ENCODE assay signal across 10 mouse cellular contexts in the genomic region with DNA sequence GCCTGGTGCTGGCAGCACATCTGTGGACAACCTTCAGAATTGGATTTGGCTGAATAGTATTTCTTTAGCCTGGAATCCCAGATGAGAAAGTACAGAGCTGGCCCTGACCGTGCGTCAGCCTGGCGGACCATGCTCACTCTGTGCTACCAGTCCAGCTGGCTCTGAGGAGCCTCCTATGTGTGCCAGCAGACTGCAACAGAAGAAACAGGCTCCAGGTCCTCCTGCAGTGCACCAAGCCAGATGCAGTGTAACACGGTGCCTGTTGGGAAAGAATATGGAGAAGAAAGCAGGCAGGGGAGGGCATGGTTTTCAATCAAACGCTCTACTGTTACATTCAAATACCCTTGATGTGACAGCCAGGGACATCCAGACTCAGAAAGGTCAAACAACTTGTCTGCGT. TPM values are rescaled to one million over a fixed set of nuclear protein-coding genes. Genes with fewer than 3 reads are reported as not detected.
A peak's percentile ranks its signal among the peaks of the same experiment; 100 is the strongest.
DNase-seq lines count a peak whose midpoint lies in the region; ATAC-seq lines count a peak whose summit lies in the region.
"Had no signal": no experiment of that assay in that cellular context is flagged by ENCODE, and none has a peak within 500 bp of the region (broad histone marks: within the 10 kb centered on the region; RNA-seq: fewer than 3 reads in every experiment).

No protein-coding gene starts in this region.

- intact Hi-C loops in heart, postnatal 14 days (cut with DNase I), result no loop called here

- no peaks in the 10 kb centered on the region for H3K9me3 ChIP-seq in forebrain, embryonic 10.5 days
- no peaks in the 10 kb centered on the region for H3K9me3 ChIP-seq in forebrain, embryonic 11.5 days (ENCODE audit: control insufficient read depth, low read length)

- no peak for ATAC-seq in forebrain, embryonic 11.5 days (replicated peaks; ENCODE audit: low FRiP score)

- H3K4me2 ChIP-seq in forebrain, embryonic 11.5 days (ENCODE audit: low read depth, low read length, severe bottlenecking), result no peak overlapping the region

- peaks cover 19% of the 10 kb centered on the region for H3K27me3 ChIP-seq in forebrain, embryonic 10.5 days (ENCODE audit: poor library complexity, severe bottlenecking)
- no peaks in the 10 kb centered on the region for H3K27me3 ChIP-seq in forebrain, embryonic 11.5 days (ENCODE audit: control insufficient read depth, insufficient read depth, low read length)

- H3K9ac ChIP-seq in forebrain, embryonic 11.5 days (ENCODE audit: low read length), result no peak overlapping the region

- H3K36me3 ChIP-seq in forebrain, embryonic 10.5 days (replicated peaks), result no peaks in the 10 kb centered on the region
- H3K36me3 ChIP-seq in forebrain, embryonic 11.5 days (ENCODE audit: control insufficient read depth, insufficient read depth, low read length), result no peaks in the 10 kb centered on the region

- DNase-seq in forebrain, embryonic 10.5 days (ENCODE audit: extremely low spot score, low spot score), result no peak
- no peak for DNase-seq in forebrain, embryonic 11.5 days (ENCODE audit: low spot score)
- DNase-seq in 3T3-L1 (ENCODE audit: low read depth, low spot score), result peak; percentile 27
- DNase-seq in cerebellum, postnatal 14 days, result peak; percentile 69 to 75
- DNase-seq in heart, postnatal 14 days, result peak; percentile 38 to 49
- DNase-seq in Muller cell, postnatal 12 days (ENCODE audit: inconsistent ontology term), result no peak
- no peak for DNase-seq in thymus, adult 18-20 months
- DNase-seq in spleen, adult 18-20 months, result no peak

- WGBS in forebrain, embryonic 10.5 days, result 88% methylated on average over 6 of the region's 6 CpGs
- 78% methylated on average over 6 of the region's 6 CpGs for WGBS in forebrain, embryonic 11.5 days

- H3K4me1 ChIP-seq in forebrain, embryonic 10.5 days, result peaks cover 56% of the 10 kb centered on the region
- peaks cover 15% of the 10 kb centered on the region; the same call in 1 of the 2 replicates for H3K4me1 ChIP-seq in forebrain, embryonic 11.5 days (replicated peaks; ENCODE audit: control insufficient read depth, insufficient read depth, low read length)

- H3K27ac ChIP-seq in forebrain, embryonic 10.5 days, result peak overlapping the region; percentile 58; the same call in 1 of the 2 replicates
- no peak overlapping the region for H3K27ac ChIP-seq in forebrain, embryonic 11.5 days (ENCODE audit: low read depth, low read length)

- no peak overlapping the region for H3K4me3 ChIP-seq in forebrain, embryonic 10.5 days
- H3K4me3 ChIP-seq in forebrain, embryonic 11.5 days (ENCODE audit: low read depth, low read length), result no peak overlapping the region

RNA-seq across cellular contexts. Expression of gene Insyn1, which starts 48.3 kb away (rescaled TPM):
- polyA plus RNA-seq in forebrain, embryonic 10.5 days (2016; fragmentation: Nextera tagmentation; extraction: Ambion mirVana), result 0.66 TPM in 2 replicates
- 2.4 and 3.4 TPM in 2 replicates for polyA plus RNA-seq in forebrain, embryonic 11.5 days (2014; fragmentation: Nextera tagmentation; extraction: Ambion mirVana)
- total RNA-seq in heart, postnatal 14 days (2021), result 10 to 100 TPM; 10.7 to 11.1 TPM
- total RNA-seq: neutrophil, adult 5-6 weeks had no signal
- polyA plus RNA-seq: liver, adult 2 months had no signal

Comparison
In these comparisons a context has a peak if more than half of its experiments do, and no peak if none do; other contexts are left out.
1. DNase-seq: peak in 3T3-L1 (single experiment), cerebellum, postnatal 14 days (2 of 2) and heart, postnatal 14 days (2 of 2); none in forebrain, embryonic 10.5 days (single experiment), forebrain, embryonic 11.5 days (single experiment), Muller cell, postnatal 12 days (single experiment), thymus, adult 18-20 months (0 of 2) and spleen, adult 18-20 months (0 of 2).